Mouse (Mus musculus): Measurements from ENCODE around the gene Olfr1111.

Gene Olfr1111

DNA sequence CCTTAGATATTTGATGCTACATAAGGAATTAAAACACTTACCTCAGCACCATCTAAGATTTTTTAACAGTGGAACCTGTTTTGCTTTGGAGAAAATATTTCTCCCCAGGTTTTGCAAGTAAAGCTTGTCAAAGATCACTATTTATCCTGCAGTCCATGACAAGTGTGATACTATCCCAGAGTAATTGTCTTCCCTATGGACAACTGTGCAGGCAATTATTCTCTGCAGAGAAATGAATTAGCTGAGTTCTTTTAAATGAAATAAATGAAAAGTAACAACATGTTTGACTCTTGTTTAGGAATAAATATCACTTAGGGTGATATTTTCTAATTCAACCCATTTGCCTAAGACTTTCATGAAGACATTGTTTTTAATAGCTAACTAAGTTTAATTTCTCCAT is at the start of gene Olfr1111:
Olfr1111 (minus strand) TSS at position 101 of the 400 bp plus-strand sequence.
- no peak for DNase-seq (ENCODE audit: low read depth, low spot score)

- no peak for DNase-seq (ENCODE audit: low read depth, low spot score)
These were observed 35.1 kb upstream of the Olfr1111 start, which contains the start of gene Olfr1112 for GRCm38 (mm10) chr2:87187498-87187897. Gene Olfr1112, plus strand, starts transcription at chr2:87187798.

DNA sequence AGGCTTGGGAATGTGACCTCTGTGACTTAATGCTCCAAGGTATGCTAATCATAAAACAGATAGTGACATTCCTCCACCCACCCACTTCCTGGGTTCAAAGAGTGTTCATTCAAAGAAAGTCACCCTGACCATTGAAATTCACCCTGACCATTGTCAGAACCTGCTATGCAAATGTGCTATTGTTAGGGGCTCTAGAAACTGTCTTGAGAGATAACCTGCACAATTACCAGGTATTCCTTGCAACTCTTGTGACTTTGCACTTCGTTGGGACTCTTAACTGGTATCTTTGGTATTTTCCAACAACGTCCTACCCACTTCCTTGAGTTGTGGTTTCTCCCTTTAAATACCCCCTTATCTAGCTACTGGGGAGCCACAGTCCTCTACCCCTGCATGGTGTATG is 15.3 kb upstream of the Olfr1111 start:
- peak; percentile 51 for DNase-seq (ENCODE audit: low read depth, low spot score)

- DNase-seq (ENCODE audit: low read depth, low spot score) = no peak
These were observed 12.2 kb downstream of the Olfr1111 start, which contains the start of gene Olfr1110 for GRCm38 (mm10) chr2:87140200-87140599. Gene Olfr1110, minus strand, starts transcription at chr2:87140300.

DNA sequence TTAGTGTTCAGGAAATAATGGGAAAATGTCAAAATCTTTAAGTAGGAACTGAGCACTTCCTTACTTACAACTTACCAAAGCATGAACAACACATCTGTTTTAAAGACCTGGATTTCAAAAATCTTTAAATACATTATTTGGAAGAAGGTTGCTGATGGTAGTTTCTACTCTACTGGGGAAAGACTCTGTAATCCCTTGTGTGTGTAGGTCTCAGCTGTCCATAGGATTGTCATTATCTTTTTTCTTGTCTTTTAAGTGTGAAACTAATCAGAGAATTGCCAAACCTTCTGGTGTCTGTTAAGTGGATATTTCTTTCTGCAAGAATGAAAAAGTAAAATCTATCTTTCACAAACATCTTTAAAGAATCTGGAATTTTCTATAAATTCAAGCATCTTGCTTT is 38.0 kb downstream of the Olfr1111 start, which contains the start of gene Olfr259:
Olfr259 (minus strand) TSS at position 101 of the 400 bp plus-strand sequence.
- DNase-seq (ENCODE audit: low read depth, low spot score) = no peak
